Comparison of ENCODE assay signal across 10 mouse cellular contexts in the genomic region with DNA sequence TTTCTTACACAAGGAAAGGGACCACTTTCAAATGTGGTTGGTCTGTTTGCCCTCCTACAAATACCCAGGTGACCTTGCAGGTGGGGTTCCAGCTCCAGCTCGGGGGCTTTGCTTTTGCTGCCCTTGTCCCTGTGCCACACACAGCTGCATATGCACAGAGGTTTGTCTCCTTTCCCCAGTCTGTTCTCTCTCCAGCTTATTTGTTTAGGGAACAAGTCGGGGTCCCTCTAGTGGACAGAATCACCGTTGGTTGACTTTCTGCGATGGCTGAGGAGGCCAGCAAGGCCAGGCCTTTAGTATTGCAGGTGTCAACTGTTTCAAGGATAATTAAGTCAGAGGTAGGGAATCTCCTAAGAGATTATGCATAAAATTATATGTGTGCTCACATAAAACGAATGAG. TPM values are rescaled to one million over a fixed set of nuclear protein-coding genes. Genes with fewer than 3 reads are reported as not detected.
DNase-seq lines count a peak whose midpoint lies in the region; ATAC-seq and TF ChIP-seq lines count a peak whose summit lies in the region.
"Had no signal": no experiment of that assay in that cellular context is flagged by ENCODE, and none has a peak within 500 bp of the region (broad histone marks: within the 10 kb centered on the region; RNA-seq: fewer than 3 reads in every experiment).

No protein-coding gene starts in this region.

- DNase-seq in right cerebral cortex, adult 18-20 months = peak; percentile 57
- DNase-seq in right cerebral cortex, postnatal 36 days (ENCODE audit: low spot score in 2 of 2) = no peak
- peak; percentile 83 for DNase-seq in embryonic facial prominence, embryonic 14.5 days (ENCODE audit: low spot score)
- peak; percentile 85 for DNase-seq in hindbrain, postnatal 0 days (ENCODE audit: low spot score)
- DNase-seq in limb, embryonic 11.5 days (ENCODE audit: low spot score) = peak; percentile 72
- DNase-seq in thymus, postnatal 25 days = peak; percentile 66

- TF ChIP-seq POLR2A in bone marrow macrophage, adult 2 months (IDR thresholded peaks at IDR 0.05; ENCODE audit: borderline replicate concordance, low read depth, low read length) = no peak

- H3K9me3 ChIP-seq in embryonic facial prominence, embryonic 14.5 days (ENCODE audit: control insufficient read depth, low read length) = no peaks in the 10 kb centered on the region
- H3K9me3 ChIP-seq in hindbrain, postnatal 0 days (ENCODE audit: low read length) = no peaks in the 10 kb centered on the region
- no peaks in the 10 kb centered on the region for H3K9me3 ChIP-seq in limb, embryonic 11.5 days (ENCODE audit: control insufficient read depth, low read length)
- H3K9me3 ChIP-seq in neural tube, embryonic 13.5 days = no peaks in the 10 kb centered on the region
- H3K9me3 ChIP-seq: embryonic facial prominence, embryonic 15.5 days; limb, embryonic 15.5 days had no signal

- no peak overlapping the region for H3K4me3 ChIP-seq in bone marrow macrophage, adult 2 months (ENCODE audit: insufficient read depth, low read length)
- H3K4me3 ChIP-seq in embryonic facial prominence, embryonic 14.5 days (ENCODE audit: low read depth, low read length) = no peak overlapping the region
- H3K4me3 ChIP-seq in hindbrain, postnatal 0 days (ENCODE audit: low read length) = no peak overlapping the region
- H3K4me3 ChIP-seq in limb, embryonic 11.5 days (ENCODE audit: low read depth, low read length) = no peak overlapping the region
- H3K4me3 ChIP-seq in neural tube, embryonic 13.5 days = no peak overlapping the region
- H3K4me3 ChIP-seq: embryonic facial prominence, embryonic 15.5 days; limb, embryonic 15.5 days had no signal

- H3K27ac ChIP-seq in bone marrow macrophage, adult 2 months (ENCODE audit: insufficient read depth, low read depth, low read length) = no peak overlapping the region
- no peak overlapping the region for H3K27ac ChIP-seq in embryonic facial prominence, embryonic 14.5 days (replicated peaks; ENCODE audit: low read depth, low read length)
- H3K27ac ChIP-seq in hindbrain, postnatal 0 days = no peak overlapping the region
- H3K27ac ChIP-seq in limb, embryonic 11.5 days (replicated peaks; ENCODE audit: low read depth, low read length) = no peak overlapping the region
- H3K27ac ChIP-seq in neural tube, embryonic 13.5 days (replicated peaks) = no peak overlapping the region
- H3K27ac ChIP-seq: embryonic facial prominence, embryonic 15.5 days; limb, embryonic 15.5 days had no signal

- no peak overlapping the region for H3K4me2 ChIP-seq in embryonic facial prominence, embryonic 14.5 days (ENCODE audit: low read depth, low read length)
- no peak overlapping the region for H3K4me2 ChIP-seq in hindbrain, postnatal 0 days (ENCODE audit: low read depth, low read length)
- no peak overlapping the region for H3K4me2 ChIP-seq in limb, embryonic 11.5 days (ENCODE audit: low read depth, severe bottlenecking)
- no peak overlapping the region for H3K4me2 ChIP-seq in neural tube, embryonic 13.5 days
- H3K4me2 ChIP-seq: embryonic facial prominence, embryonic 15.5 days; limb, embryonic 15.5 days had no signal

- 7% methylated on average over 5 of the region's 5 CpGs for WGBS in embryonic facial prominence, embryonic 14.5 days
- 8% methylated on average over 5 of the region's 5 CpGs for WGBS in hindbrain, postnatal 0 days
- 10% methylated on average over 5 of the region's 5 CpGs for WGBS in limb, embryonic 11.5 days
- WGBS in neural tube, embryonic 13.5 days = 8% methylated on average over 5 of the region's 5 CpGs

- H3K9ac ChIP-seq in embryonic facial prominence, embryonic 14.5 days (ENCODE audit: low read depth, low read length) = no peak overlapping the region
- H3K9ac ChIP-seq in hindbrain, postnatal 0 days (replicated peaks; ENCODE audit: low read length) = no peak overlapping the region
- no peak overlapping the region for H3K9ac ChIP-seq in limb, embryonic 11.5 days (ENCODE audit: low read length)
- H3K9ac ChIP-seq in neural tube, embryonic 13.5 days = no peak overlapping the region
- H3K9ac ChIP-seq: embryonic facial prominence, embryonic 15.5 days; limb, embryonic 15.5 days had no signal

- no peaks in the 10 kb centered on the region for H3K27me3 ChIP-seq in embryonic facial prominence, embryonic 14.5 days (replicated peaks; ENCODE audit: control insufficient read depth, insufficient read depth, low read length)
- H3K27me3 ChIP-seq in hindbrain, postnatal 0 days (ENCODE audit: insufficient read depth, low read length) = no peaks in the 10 kb centered on the region
- H3K27me3 ChIP-seq in limb, embryonic 11.5 days (ENCODE audit: control insufficient read depth, insufficient read depth, low read length) = no peaks in the 10 kb centered on the region
- H3K27me3 ChIP-seq in neural tube, embryonic 13.5 days = no peaks in the 10 kb centered on the region
- H3K27me3 ChIP-seq: embryonic facial prominence, embryonic 15.5 days; limb, embryonic 15.5 days had no signal

- ATAC-seq in embryonic facial prominence, embryonic 14.5 days (ENCODE audit: low read depth) = 0 out of 2 replicates have a peak, but pooled peaks have one; percentile 51
- ATAC-seq in hindbrain, postnatal 0 days = no peak
- no peak for ATAC-seq in limb, embryonic 11.5 days (ENCODE audit: insufficient number of reproducible peaks, low FRiP score, low TSS enrichment, low read depth)
- ATAC-seq in neural tube, embryonic 13.5 days (ENCODE audit: low read depth) = 0 out of 2 replicates have a peak, but pooled peaks have one; percentile 27

- H3K36me3 ChIP-seq in embryonic facial prominence, embryonic 14.5 days (ENCODE audit: control insufficient read depth, insufficient read depth, low read length) = peaks cover 14% of the 10 kb centered on the region
- H3K36me3 ChIP-seq in hindbrain, postnatal 0 days (ENCODE audit: insufficient read depth, low read length) = 0 out of 2 replicates have a peak, but pooled peaks cover 11% of the 10 kb centered on the region
- H3K36me3 ChIP-seq in limb, embryonic 11.5 days (ENCODE audit: control insufficient read depth, insufficient read depth, low read length) = no peaks in the 10 kb centered on the region
- H3K36me3 ChIP-seq in neural tube, embryonic 13.5 days = 0 out of 2 replicates have a peak, but pooled peaks cover 11% of the 10 kb centered on the region

- no peaks in the 10 kb centered on the region for H3K4me1 ChIP-seq in bone marrow macrophage, adult 2 months (ENCODE audit: control insufficient read depth, insufficient read depth, low read length)
- no peaks in the 10 kb centered on the region for H3K4me1 ChIP-seq in embryonic facial prominence, embryonic 14.5 days (ENCODE audit: control insufficient read depth, insufficient read depth, low read length)
- no peaks in the 10 kb centered on the region for H3K4me1 ChIP-seq in hindbrain, postnatal 0 days (ENCODE audit: insufficient read depth, low read length)
- H3K4me1 ChIP-seq in limb, embryonic 11.5 days (ENCODE audit: control insufficient read depth, insufficient read depth, low read length) = no peaks in the 10 kb centered on the region
- no peaks in the 10 kb centered on the region for H3K4me1 ChIP-seq in neural tube, embryonic 13.5 days (replicated peaks)

- peak; percentile 61 for TF ChIP-seq CTCF in bone marrow macrophage, adult 2 months (IDR thresholded peaks at IDR 0.05; ENCODE audit: low read depth, low read length)
- TF ChIP-seq CTCF in hindbrain, postnatal 0 days (IDR thresholded peaks at IDR 0.05; ENCODE audit: low read depth) = peak; percentile 77

RNA-seq across cellular contexts. Expression of a gene that starts 56.5 kb away (rescaled TPM):
- not detected in 2 replicates for polyA plus RNA-seq in bone marrow macrophage, adult 2 months (2012; ENCODE audit: insufficient read depth, insufficient read length, missing spikeins)
- polyA plus RNA-seq in embryonic facial prominence, embryonic 14.5 days (2014; fragmentation: Nextera tagmentation; extraction: Ambion mirVana) = 26.5 and 27.7 TPM in 2 replicates
- 86.8 and 110 TPM in 2 replicates for total RNA-seq in hindbrain, postnatal 0 days (2014; rRNA removed)
- 53.9 and 56.5 TPM in 2 replicates for polyA plus RNA-seq in hindbrain, postnatal 0 days (2015; fragmentation: Nextera tagmentation; extraction: Ambion mirVana)
- polyA plus RNA-seq in limb, embryonic 11.5 days (2014; fragmentation: Nextera tagmentation; extraction: Ambion mirVana) = 8.7 and 9.5 TPM in 2 replicates
- 25.3 and 28.0 TPM in 2 replicates for polyA plus RNA-seq in neural tube, embryonic 13.5 days (2015; fragmentation: Nextera tagmentation; extraction: Ambion mirVana)

Comparison
In these comparisons a context has a peak if more than half of its experiments do, and no peak if none do; other contexts are left out.
1. DNase-seq: peak in right cerebral cortex, adult 18-20 months (single experiment), embryonic facial prominence, embryonic 14.5 days (single experiment), hindbrain, postnatal 0 days (single experiment), limb, embryonic 11.5 days (single experiment) and thymus, postnatal 25 days (single experiment); none in right cerebral cortex, postnatal 36 days (0 of 2).
2. ATAC-seq: peak in embryonic facial prominence, embryonic 14.5 days (single experiment) and neural tube, embryonic 13.5 days (single experiment); none in hindbrain, postnatal 0 days (single experiment) and limb, embryonic 11.5 days (single experiment).